Mouse (Mus musculus) intestine, embryonic 14.5 days (tissue): ENCODE results near the gene Rere. TPM values are rescaled to one million over a fixed set of nuclear protein-coding genes. Genes with fewer than 3 reads are reported as not detected.

Experiments
- ATAC-seq: fragments of 200-750 bp; cut with Nextera tagmentation; replicated peaks from 2 replicates; pipeline ENCODE4 v1.8.0; 2017; ENCODE audit warnings: low read depth, moderate number of reproducible peaks, moderate TSS enrichment, moderate library complexity; ENCODE audit not compliant: low FRiP score, low TSS enrichment
- DNase-seq: peaks from one replicate; pipeline ENCODE4 v3.0.0-alpha.2; 2018; ENCODE audit warnings: low spot score
- H3K27ac ChIP-seq: fragments of 300-500 bp; sonication (generic); 2 replicates; pipeline ENCODE4 v1.5.1; 2014; ENCODE audit warnings: low read depth, mild to moderate bottlenecking, control low read depth
- H3K27me3 ChIP-seq: fragments of 300-500 bp; sonication (generic); replicated peaks from 2 replicates; pipeline ENCODE4 v1.6.1; 2014; ENCODE audit warnings: low read length, control low read depth; ENCODE audit not compliant: control insufficient read depth, insufficient read depth
- H3K36me3 ChIP-seq: fragments of 300-500 bp; sonication (generic); 2 replicates; pipeline ENCODE4 v1.6.1; 2014; ENCODE audit warnings: low read length, control low read depth; ENCODE audit not compliant: control insufficient read depth, insufficient read depth
- H3K4me1 ChIP-seq: fragments of 300-500 bp; sonication (generic); replicated peaks from 2 replicates; pipeline ENCODE4 v1.6.1; 2014; ENCODE audit warnings: low read length, control low read depth, mixed read lengths; ENCODE audit not compliant: control insufficient read depth, insufficient read depth
- H3K4me2 ChIP-seq: fragments of 300-500 bp; sonication (generic); 2 replicates; pipeline ENCODE4 v1.6.1; 2014; ENCODE audit warnings: low read length
- H3K4me3 ChIP-seq: fragments of 300-500 bp; sonication (generic); 2 replicates; pipeline ENCODE4 v1.5.1; 2014; ENCODE audit warnings: low read depth, low read length, control low read depth, mixed read lengths
- H3K9ac ChIP-seq: fragments of 300-500 bp; sonication (generic); 2 replicates; pipeline ENCODE4 v1.6.1; 2014; ENCODE audit warnings: mild to moderate bottlenecking, low read length
- H3K9me3 ChIP-seq: fragments of 300-500 bp; sonication (generic); 2 replicates; pipeline ENCODE4 v1.6.1; 2016; ENCODE audit warnings: low read length, control low read depth; ENCODE audit not compliant: control insufficient read depth
- WGBS: fragments of 180-500 bp; shearing (Covaris S2); extraction: QIAGEN DNeasy Blood & Tissue Kit; methylation state at CpG from one replicate; pipeline ENCODE4 v1.1.7; 2014; 5-methylcytosine and 5-hydroxymethylcytosine counted together
- polyA plus RNA-seq: library from polyadenylated mRNA; unstranded; fragments of >200 nt; fragmentation: Nextera tagmentation; extraction: Ambion mirVana; gene quantifications from 2 replicates; pipeline ENCODE4 v1.2.1, GENCODE M21; 2014

The Rere gene
- polyA plus RNA-seq, 1 experiment from 2014 or later = 38.0 TPM

- 52% methylated on average over 12 of the region's 12 CpGs for WGBS
- ATAC-seq (no peak), DNase-seq (no peak)
- Histone ChIP-seq H3K9ac (no peak overlapping the region), H3K27ac (no peak overlapping the region), H3K27me3 (no peaks in the 10 kb centered on the region), H3K4me3 (no peak overlapping the region), H3K9me3 (no peaks in the 10 kb centered on the region), H3K36me3 (no peaks in the 10 kb centered on the region), H3K4me2 (no peak overlapping the region), H3K4me1 (peaks cover 12% of the 10 kb centered on the region; the same call in 1 of the 2 replicates)
Measured at GRCm38 (mm10) chr4:150454571-150455306, 173.3 kb downstream of the Rere start.

DNA sequence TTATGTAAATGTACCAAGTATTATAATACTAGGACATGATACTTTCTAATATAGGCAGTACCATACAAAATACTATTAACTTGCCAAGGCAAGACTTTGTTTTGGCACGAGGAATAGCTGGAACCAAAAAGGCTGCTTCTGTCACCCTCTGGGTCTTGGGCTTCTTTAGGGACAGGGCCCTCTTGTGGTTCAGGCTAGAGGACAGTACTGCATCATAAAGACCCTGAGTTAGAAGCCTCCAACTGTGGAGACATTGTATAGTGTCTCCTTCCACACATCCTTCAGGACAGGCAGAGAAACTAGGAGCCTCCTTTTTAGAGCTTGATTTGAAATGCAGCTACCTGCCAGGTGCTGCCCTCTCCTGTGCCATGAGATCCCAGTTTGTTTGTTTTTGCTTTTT lies 174.3 kb downstream of the Rere start:
- Histone ChIP-seq H3K4me2 (no peak overlapping the region), H3K27me3 (no peaks in the 10 kb centered on the region), H3K27ac (no peak overlapping the region), H3K4me3 (no peak overlapping the region), H3K9ac (no peak overlapping the region), H3K36me3 (no peaks in the 10 kb centered on the region), H3K4me1 (peaks cover 12% of the 10 kb centered on the region; the same call in 1 of the 2 replicates), H3K9me3 (no peaks in the 10 kb centered on the region)
- ATAC-seq (no peak), DNase-seq (no peak)
- 79% methylated on average over 1 of the region's 1 CpGs for WGBS

GRCm38 (mm10) chr4:150456452-150456851 lies 175.0 kb downstream of the Rere start:
- H3K4me2 ChIP-seq = no peak overlapping the region
- WGBS = 77% methylated on average over 7 of the region's 7 CpGs
- DNase-seq = no peak
- H3K36me3 ChIP-seq = no peaks in the 10 kb centered on the region
- no peak for ATAC-seq
- no peak overlapping the region for H3K27ac ChIP-seq
- no peak overlapping the region for H3K4me3 ChIP-seq
- H3K9me3 ChIP-seq = no peaks in the 10 kb centered on the region
- H3K9ac ChIP-seq = no peak overlapping the region
- peaks cover 12% of the 10 kb centered on the region; the same call in 1 of the 2 replicates for H3K4me1 ChIP-seq
- H3K27me3 ChIP-seq = no peaks in the 10 kb centered on the region

- Histone ChIP-seq H3K27me3 (no peaks in the 10 kb centered on the region), H3K36me3 (no peaks in the 10 kb centered on the region), H3K4me2 (no peak overlapping the region), H3K27ac (no peak overlapping the region), H3K4me1 (peaks cover 15% of the 10 kb centered on the region; the same call in 1 of the 2 replicates), H3K9me3 (no peaks in the 10 kb centered on the region), H3K9ac (no peak overlapping the region), H3K4me3 (no peak overlapping the region)
- no peak for DNase-seq
- WGBS = 70% methylated on average over 2 of the region's 2 CpGs
- no peak for ATAC-seq
Measured at GRCm38 (mm10) chr4:150456886-150457285, 175.4 kb downstream of the Rere start.

- Histone ChIP-seq H3K9me3 (no peaks in the 10 kb centered on the region), H3K4me2 (no peak overlapping the region), H3K27ac (no peak overlapping the region), H3K4me1 (peaks cover 16% of the 10 kb centered on the region; the same call in 1 of the 2 replicates), H3K27me3 (no peaks in the 10 kb centered on the region), H3K36me3 (no peaks in the 10 kb centered on the region), H3K9ac (no peak overlapping the region), H3K4me3 (no peak overlapping the region)
- no peak for DNase-seq
- WGBS = 67% methylated on average over 4 of the region's 4 CpGs
- no peak for ATAC-seq
Measured at GRCm38 (mm10) chr4:150457353-150457752, 175.9 kb downstream of the Rere start.

DNA sequence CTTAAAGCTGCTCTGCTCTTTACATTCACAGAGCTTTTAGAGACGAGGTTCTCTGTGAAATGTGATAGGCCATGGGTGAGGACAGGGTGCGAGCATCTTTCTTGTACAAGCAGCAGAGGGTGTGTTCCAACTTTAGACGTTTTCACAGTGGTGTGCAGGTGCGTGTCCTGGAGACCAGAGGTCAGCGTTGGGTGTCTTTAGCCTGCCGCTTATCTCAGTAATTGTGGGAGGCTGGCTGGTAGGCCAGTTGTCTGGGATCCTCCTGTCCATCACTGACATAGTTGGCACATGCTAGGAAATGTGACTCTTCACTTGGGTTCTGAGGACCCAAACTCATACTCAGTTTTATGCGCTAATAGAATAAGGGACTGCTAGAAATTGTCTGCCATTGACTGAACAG lies 176.3 kb downstream of the Rere start:
- no peak overlapping the region for H3K27ac ChIP-seq
- H3K4me3 ChIP-seq = no peak overlapping the region
- H3K4me1 ChIP-seq = peaks cover 16% of the 10 kb centered on the region; the same call in 1 of the 2 replicates
- H3K27me3 ChIP-seq = no peaks in the 10 kb centered on the region
- no peaks in the 10 kb centered on the region for H3K36me3 ChIP-seq
- no peak overlapping the region for H3K9ac ChIP-seq
- 58% methylated on average over 7 of the region's 7 CpGs for WGBS
- no peak overlapping the region for H3K4me2 ChIP-seq
- DNase-seq (no peak), ATAC-seq (no peak)
- H3K9me3 ChIP-seq = no peaks in the 10 kb centered on the region

DNA sequence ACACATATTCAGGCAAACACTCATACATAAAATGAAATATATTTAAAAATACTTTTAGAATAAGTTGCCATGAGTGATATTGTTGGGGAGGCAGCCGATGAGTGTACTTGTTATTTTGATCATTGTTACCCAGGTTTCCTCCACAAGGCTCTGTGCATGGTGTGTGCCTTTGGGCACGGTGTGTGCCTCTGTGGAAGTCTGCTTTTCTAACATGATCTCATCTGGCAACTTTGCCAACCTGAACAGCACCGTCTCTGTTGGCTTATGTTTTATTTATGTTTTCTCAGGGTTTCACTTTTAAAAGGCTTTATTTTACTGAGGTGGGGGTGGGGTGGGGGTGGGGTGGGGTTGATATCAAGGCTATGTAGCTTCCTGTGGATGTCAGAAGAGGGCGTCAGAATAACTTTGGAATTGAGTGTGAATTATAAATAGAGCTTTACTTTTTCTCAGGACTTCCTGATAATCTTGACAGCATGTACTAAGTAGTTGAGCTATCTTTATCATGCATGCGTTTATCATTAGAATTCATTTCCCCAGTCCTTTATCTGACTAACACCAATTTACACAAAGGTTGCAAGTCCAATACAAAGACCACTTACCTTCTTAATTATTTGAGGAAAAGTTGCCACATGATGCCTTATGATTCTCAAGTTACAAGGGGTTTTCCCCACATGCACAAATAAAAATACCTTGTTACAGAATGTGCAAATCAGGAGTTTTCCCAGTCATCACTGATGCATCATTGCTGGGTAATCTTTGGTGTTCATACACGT lies 177.8 kb downstream of the Rere start:
- H3K4me1 ChIP-seq = peaks cover 13% of the 10 kb centered on the region; the same call in 1 of the 2 replicates
- no peaks in the 10 kb centered on the region for H3K9me3 ChIP-seq
- 67% methylated on average over 6 of the region's 6 CpGs for WGBS
- H3K9ac ChIP-seq = no peak overlapping the region
- no peaks in the 10 kb centered on the region for H3K27me3 ChIP-seq
- no peak overlapping the region for H3K4me3 ChIP-seq
- no peak for DNase-seq
- no peak overlapping the region for H3K27ac ChIP-seq
- H3K4me2 ChIP-seq = no peak overlapping the region
- H3K36me3 ChIP-seq = no peaks in the 10 kb centered on the region
- ATAC-seq = no peak

GRCm38 (mm10) chr4:150460451-150460850 lies 179.0 kb downstream of the Rere start:
- Histone ChIP-seq H3K4me1 (0 out of 2 replicates have a peak, but pooled peaks cover 6% of the 10 kb centered on the region), H3K9me3 (no peaks in the 10 kb centered on the region), H3K4me3 (no peak overlapping the region), H3K4me2 (no peak overlapping the region), H3K36me3 (no peaks in the 10 kb centered on the region), H3K27ac (no peak overlapping the region), H3K9ac (no peak overlapping the region), H3K27me3 (no peaks in the 10 kb centered on the region)
- ATAC-seq (no peak), DNase-seq (no peak)
- WGBS = 82% methylated on average over 5 of the region's 5 CpGs
